Mouse (Mus musculus): ENCODE data around the gene Cyb561.

GRCm38 (mm10) chr11:105948255-105948654 lies 4.9 kb downstream of the Cyb561 start:
- TF ChIP-seq CTCF (IDR thresholded peaks at IDR 0.05; ENCODE audit: low read depth) (no peak), EP300 (IDR thresholded peaks at IDR 0.05; ENCODE audit: low read depth) (no peak)
